Mouse (Mus musculus): ENCODE measurements around the gene Klra1.
"Not testable (repeated sequence)": the region's sequence is repeated elsewhere in the genome, so short reads cannot be mapped to it uniquely, and the experiment has no call there.

The Klra1 gene

DNA sequence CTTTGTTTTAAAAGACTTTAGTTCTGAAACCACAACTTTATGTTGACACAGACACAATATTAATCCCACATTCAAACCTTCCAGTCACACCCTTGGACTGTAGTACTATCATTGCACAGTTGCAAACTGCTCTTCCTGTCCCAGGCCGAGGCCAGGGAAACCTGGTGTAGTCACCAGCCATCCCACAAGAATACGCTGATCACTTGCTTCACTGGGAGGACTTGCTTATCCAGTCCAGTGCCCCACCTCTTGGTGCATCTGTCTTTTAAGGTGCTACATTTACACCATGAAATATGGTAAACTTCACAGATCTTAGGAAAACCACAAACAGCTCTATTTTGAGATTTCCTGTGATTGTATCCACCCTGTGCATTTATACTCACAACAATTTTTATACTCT, at the start of gene Klra1:
Gene Klra1, minus strand, starts transcription at position 125 of the 400 bp plus-strand sequence.
- peak; percentile 12 for DNase-seq (ENCODE audit: low read depth)

DNA sequence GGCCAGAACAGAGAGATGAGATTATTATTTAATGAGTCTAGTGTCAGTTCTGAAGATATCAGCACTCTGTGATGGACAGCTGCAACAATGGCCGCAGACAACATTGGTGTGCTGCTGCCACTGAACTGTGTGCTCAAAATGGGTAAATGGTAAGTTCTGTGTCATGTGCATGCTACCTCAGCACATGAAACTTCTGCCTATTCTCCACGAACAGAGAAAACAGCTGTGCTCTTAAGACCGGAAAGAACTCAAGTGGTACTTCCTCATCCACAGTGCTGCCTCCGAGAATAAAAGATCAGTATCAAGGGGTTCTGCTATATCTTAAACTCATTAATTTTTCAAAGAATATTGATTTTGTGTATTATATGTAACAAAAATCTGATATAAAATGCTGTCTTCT, 42.8 kb upstream of the Klra1 start:
- DNase-seq (ENCODE audit: low read depth): peak; percentile 7

DNA sequence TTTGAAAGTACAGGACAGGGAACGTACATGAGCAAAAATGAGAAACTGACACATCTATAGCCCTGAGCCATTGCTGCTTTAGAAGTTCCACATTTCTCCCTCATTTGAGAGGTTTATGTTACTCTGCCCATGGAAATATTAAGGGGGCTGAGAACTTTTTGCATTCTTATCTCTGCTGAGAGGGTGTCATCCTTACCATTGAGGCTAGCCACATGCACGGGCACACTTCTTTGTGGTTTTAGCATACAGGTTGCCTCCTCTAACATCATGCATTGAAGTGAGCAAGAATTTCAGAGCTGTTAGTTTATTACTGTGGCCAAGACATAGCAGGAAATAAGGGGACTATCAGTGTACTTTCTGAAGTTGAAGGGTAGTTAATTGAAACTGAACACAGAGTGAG, 32.5 kb upstream of the Klra1 start:
- DNase-seq (ENCODE audit: low read depth): no peak

DNA sequence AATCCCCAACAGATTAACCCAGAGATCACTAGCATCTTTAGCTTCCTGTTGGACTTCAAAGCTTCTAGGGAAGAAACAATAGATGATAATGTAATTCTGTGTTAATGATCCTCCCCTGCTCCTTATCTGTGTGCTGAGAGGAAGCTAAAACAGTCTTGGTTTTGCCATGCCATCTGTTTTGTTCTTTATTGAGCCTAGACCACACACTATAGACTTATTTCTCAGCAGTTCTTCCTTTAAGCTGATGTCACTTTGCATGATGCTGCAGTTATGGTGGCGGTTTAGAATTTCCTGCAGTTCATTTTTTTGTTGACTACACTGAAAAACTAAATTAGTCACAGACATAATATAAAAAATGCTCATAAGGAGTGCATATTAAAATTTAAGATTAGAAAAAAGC, 18.2 kb upstream of the Klra1 start:
- no peak for DNase-seq (ENCODE audit: low read depth)

DNA sequence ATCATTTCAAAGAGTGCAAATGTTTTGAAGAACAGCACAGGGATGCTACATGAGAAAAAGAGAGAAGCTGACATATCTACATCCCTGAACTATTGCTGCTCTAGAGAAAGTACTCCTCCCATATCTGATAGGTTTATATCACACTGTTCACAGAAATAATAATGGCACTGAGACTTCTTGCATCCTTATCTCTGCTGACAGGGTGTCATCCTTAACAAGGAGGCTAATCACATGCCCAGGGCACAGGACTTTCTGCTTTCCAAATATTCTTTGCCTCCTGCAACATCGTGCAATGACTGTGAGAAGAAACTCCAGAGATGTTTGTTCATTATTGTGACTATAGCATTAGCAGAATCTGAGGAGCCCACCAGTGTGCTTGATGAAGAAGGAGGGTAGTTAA, 871 bp downstream of the Klra1 start:
- DNase-seq (ENCODE audit: low read depth): no peak

DNA sequence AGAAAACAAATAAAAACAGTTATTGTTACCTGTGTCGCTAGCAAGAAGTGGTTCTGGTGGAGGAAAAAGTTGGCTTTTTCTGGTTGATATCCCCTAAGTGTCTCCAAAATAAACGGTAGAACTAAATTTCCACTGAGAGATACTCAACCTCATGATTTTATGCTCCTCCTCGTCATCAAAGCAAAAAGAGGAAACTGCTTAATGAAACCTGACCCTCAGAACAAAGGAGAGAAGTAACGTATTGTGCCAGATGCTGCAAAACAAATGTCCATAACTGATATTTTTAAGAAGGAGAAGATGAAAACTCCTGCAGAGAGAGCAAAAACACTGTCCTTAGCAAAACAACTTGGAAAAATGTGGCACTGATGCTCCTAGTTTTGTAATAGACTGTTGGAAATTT, 4.3 kb downstream of the Klra1 start:
- DNase-seq (ENCODE audit: low read depth): no peak

DNA sequence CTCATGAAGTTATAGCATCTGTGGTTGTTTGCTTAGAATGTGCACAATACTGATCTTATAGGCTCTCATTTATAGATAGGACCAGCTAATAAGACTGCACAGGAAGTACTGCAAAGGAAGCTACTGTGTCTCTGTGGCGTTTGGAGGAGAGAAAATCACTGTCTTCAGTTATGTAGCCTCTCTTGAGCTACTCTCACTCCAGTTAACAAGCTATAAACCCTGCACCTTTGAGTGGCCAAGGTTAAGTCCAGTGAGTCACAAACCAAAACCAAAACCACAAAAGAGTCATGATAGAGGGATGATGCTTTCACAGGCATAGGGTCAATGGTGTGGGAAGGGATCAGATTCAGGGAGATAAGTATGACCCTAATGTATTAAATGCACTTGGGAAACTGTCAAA, 41.3 kb downstream of the Klra1 start:
- not testable (repeated sequence) for DNase-seq (ENCODE audit: low read depth)

DNA sequence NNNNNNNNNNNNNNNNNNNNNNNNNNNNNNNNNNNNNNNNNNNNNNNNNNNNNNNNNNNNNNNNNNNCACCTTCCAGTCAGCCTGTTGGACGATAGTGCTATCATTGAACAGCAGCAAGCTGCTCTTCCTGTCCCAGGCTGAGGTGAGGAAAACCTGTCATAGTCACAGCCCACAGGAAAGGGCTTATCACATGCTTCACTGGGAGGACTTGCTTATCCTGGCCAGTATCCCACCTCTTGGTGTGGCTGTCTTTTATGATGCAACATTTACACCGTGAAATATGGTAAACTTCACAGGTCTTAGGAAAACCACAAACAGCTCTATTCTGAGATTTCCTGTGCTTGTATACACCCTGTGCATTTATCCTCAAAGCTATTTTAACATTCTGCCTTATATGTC, 44.7 kb downstream of the Klra1 start:
- DNase-seq (ENCODE audit: low read depth): not testable (repeated sequence)

DNA sequence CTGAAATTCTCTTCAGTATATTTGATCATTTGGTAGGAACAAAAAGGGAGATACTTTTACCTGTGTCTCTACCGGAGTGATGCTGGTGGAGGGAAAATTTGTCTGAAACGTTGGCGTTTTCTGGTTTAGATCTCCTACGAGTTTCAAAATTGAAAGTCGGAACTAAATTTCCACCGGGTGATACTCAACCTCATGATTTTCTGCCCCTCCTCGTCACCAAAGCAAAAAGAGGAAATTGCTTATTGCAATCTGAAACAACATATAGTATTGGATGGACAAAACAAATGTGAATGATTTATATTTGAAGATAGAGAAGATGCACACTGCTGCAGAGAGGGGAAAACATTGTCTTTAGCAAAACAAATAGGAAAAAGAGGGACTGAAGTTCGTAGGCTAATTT, 49.3 kb downstream of the Klra1 start, which contains the start of gene Klra3:
Gene Klra3, minus strand, starts transcription at position 164 of the 400 bp plus-strand sequence.
- DNase-seq (ENCODE audit: low read depth): no peak
